Mouse (Mus musculus) kidney, embryonic 15.5 days (tissue): ENCODE data around the gene Frmd8. TPM values are rescaled to one million over a fixed set of nuclear protein-coding genes. Genes with fewer than 3 reads are reported as not detected.
A peak's percentile ranks its signal among the peaks of the same experiment; 100 is the strongest.

Experiments used
- ATAC-seq: fragments of 200-750 bp; cut with Nextera tagmentation; replicated peaks from 2 replicates; pipeline ENCODE4 v1.8.0; 2017; ENCODE audit warnings: moderate TSS enrichment; ENCODE audit not compliant: low FRiP score
- H3K27ac ChIP-seq: fragments of 300-500 bp; sonication (generic); 2 replicates; pipeline ENCODE4 v1.5.1; 2015; ENCODE audit warnings: mild to moderate bottlenecking, inconsistent platforms
- H3K27me3 ChIP-seq: fragments of 300-500 bp; sonication (generic); 2 replicates; pipeline ENCODE4 v1.6.1; 2015; ENCODE audit warnings: inconsistent platforms
- H3K36me3 ChIP-seq: fragments of 300-500 bp; sonication (generic); 2 replicates; pipeline ENCODE4 v1.6.1; 2015; ENCODE audit warnings: inconsistent platforms
- H3K4me1 ChIP-seq: fragments of 300-500 bp; sonication (generic); 2 replicates; pipeline ENCODE4 v1.6.1; 2015; ENCODE audit warnings: inconsistent platforms
- H3K4me2 ChIP-seq: fragments of 300-500 bp; sonication (generic); 2 replicates; pipeline ENCODE4 v1.6.1; 2015; ENCODE audit warnings: moderate library complexity, mild to moderate bottlenecking, inconsistent platforms
- H3K4me3 ChIP-seq: fragments of 300-500 bp; sonication (generic); replicated peaks from 2 replicates; pipeline ENCODE4 v1.5.1; 2015; ENCODE audit warnings: mild to moderate bottlenecking, inconsistent platforms
- H3K9ac ChIP-seq: fragments of 300-500 bp; sonication (generic); 2 replicates; pipeline ENCODE4 v1.6.1; 2015; ENCODE audit warnings: mild to moderate bottlenecking, inconsistent platforms
- H3K9me3 ChIP-seq: fragments of 300-500 bp; sonication (generic); replicated peaks from 2 replicates; pipeline ENCODE4 v1.6.1; 2016; ENCODE audit warnings: inconsistent platforms
- WGBS: fragments of 180-500 bp; shearing (Covaris S2); methylation state at CpG from one replicate; pipeline ENCODE4 v1.1.7; 2015; ENCODE audit warnings: mixed read lengths; 5-methylcytosine and 5-hydroxymethylcytosine counted together
- polyA plus RNA-seq: library from polyadenylated mRNA; unstranded; fragments of >200 nt; fragmentation: Nextera tagmentation; extraction: Ambion mirVana; gene quantifications from 2 replicates; pipeline ENCODE4 v1.2.1, GENCODE M21; 2015

The Frmd8 gene
- polyA plus RNA-seq, 1 experiment from 2014 or later = 43.1 TPM

- H3K4me1 ChIP-seq = peaks cover 29% of the 10 kb centered on the region
- no peaks in the 10 kb centered on the region for H3K36me3 ChIP-seq
- no peak overlapping the region for H3K4me3 ChIP-seq
- no peak overlapping the region for H3K4me2 ChIP-seq
- no peak overlapping the region for H3K27ac ChIP-seq
- H3K9me3 ChIP-seq = no peaks in the 10 kb centered on the region
- no peak for ATAC-seq
- 86% methylated on average over 6 of the region's 6 CpGs for WGBS
- no peaks in the 10 kb centered on the region for H3K27me3 ChIP-seq
- no peak overlapping the region for H3K9ac ChIP-seq
Measured at GRCm38 (mm10) chr19:5881155-5881554, 6.1 kb upstream of the Frmd8 start.

GRCm38 (mm10) chr19:5879735-5880134 is 4.7 kb upstream of the Frmd8 start:
- no peak overlapping the region for H3K9ac ChIP-seq
- WGBS = 93% methylated on average over 7 of the region's 7 CpGs
- H3K27me3 ChIP-seq = no peaks in the 10 kb centered on the region
- H3K36me3 ChIP-seq = no peaks in the 10 kb centered on the region
- no peak overlapping the region for H3K4me3 ChIP-seq
- no peaks in the 10 kb centered on the region for H3K9me3 ChIP-seq
- ATAC-seq = no peak
- no peak overlapping the region for H3K27ac ChIP-seq
- H3K4me2 ChIP-seq = no peak overlapping the region
- H3K4me1 ChIP-seq = peaks cover 37% of the 10 kb centered on the region

- no peaks in the 10 kb centered on the region for H3K27me3 ChIP-seq
- peaks cover 45% of the 10 kb centered on the region for H3K4me1 ChIP-seq
- WGBS = 78% methylated on average over 3 of the region's 3 CpGs
- H3K27ac ChIP-seq = peak overlapping the region; percentile 87
- ATAC-seq = no peak
- H3K36me3 ChIP-seq = no peaks in the 10 kb centered on the region
- no peaks in the 10 kb centered on the region for H3K9me3 ChIP-seq
- H3K9ac ChIP-seq = peak overlapping the region; percentile 24; the same call in 1 of the 2 replicates
- H3K4me3 ChIP-seq = peak overlapping the region; percentile 20; the same call in 1 of the 2 replicates
- peak overlapping the region; percentile 39 for H3K4me2 ChIP-seq
Measured at GRCm38 (mm10) chr19:5878916-5879315, 3.8 kb upstream of the Frmd8 start.

- H3K27ac ChIP-seq = peak overlapping the region; percentile 87
- peak overlapping the region; percentile 20 for H3K4me3 ChIP-seq
- peak overlapping the region; percentile 39 for H3K4me2 ChIP-seq
- peaks cover 50% of the 10 kb centered on the region for H3K4me1 ChIP-seq
- no peak; the same call in 1 of the 2 replicates for ATAC-seq
- H3K9me3 ChIP-seq = no peaks in the 10 kb centered on the region
- peak overlapping the region; percentile 24; the same call in 1 of the 2 replicates for H3K9ac ChIP-seq
- no peaks in the 10 kb centered on the region for H3K36me3 ChIP-seq
- H3K27me3 ChIP-seq = no peaks in the 10 kb centered on the region
- 56% methylated on average over 7 of the region's 7 CpGs for whole genome bisulfite sequencing
Measured at GRCm38 (mm10) chr19:5878362-5878722, 3.3 kb upstream of the Frmd8 start.

GRCm38 (mm10) chr19:5877618-5878361 is 2.7 kb upstream of the Frmd8 start, which contains the start of gene Slc25a45:
Gene Slc25a45, plus strand, starts transcription at chr19:5877808.
- no peaks in the 10 kb centered on the region for H3K9me3 ChIP-seq
- H3K4me2 ChIP-seq = peak within 1 kb of the TSS; percentile 39
- H3K36me3 ChIP-seq = peaks cover 3% of the 10 kb centered on the region
- peak within 1 kb of the TSS; percentile 87 for H3K27ac ChIP-seq
- peak within 1 kb of the TSS; percentile 20 for H3K4me3 ChIP-seq
- no peaks in the 10 kb centered on the region for H3K27me3 ChIP-seq
- WGBS = 35% methylated on average over 15 of the region's 15 CpGs
- peak within 1 kb of the TSS; percentile 24 for H3K9ac ChIP-seq
- peak; percentile 55 for ATAC-seq
- peaks cover 56% of the 10 kb centered on the region for H3K4me1 ChIP-seq

- Histone ChIP-seq H3K9ac (peak overlapping the region; percentile 82), H3K36me3 (peaks cover 19% of the 10 kb centered on the region), H3K4me3 (peak overlapping the region; percentile 86), H3K27ac (peak overlapping the region; percentile 70), H3K9me3 (no peaks in the 10 kb centered on the region), H3K27me3 (no peaks in the 10 kb centered on the region), H3K4me2 (peak overlapping the region; percentile 89), H3K4me1 (peaks cover 82% of the 10 kb centered on the region)
- no peak for ATAC-seq
- 7% methylated on average over 13 of the region's 13 CpGs for WGBS
Measured at GRCm38 (mm10) chr19:5874391-5874968, 594 bp downstream of the Frmd8 start.

- H3K9ac ChIP-seq = no peak overlapping the region
- H3K36me3 ChIP-seq = peaks cover 34% of the 10 kb centered on the region
- ATAC-seq = no peak
- peak overlapping the region; percentile 8; the same call in 1 of the 2 replicates for H3K27ac ChIP-seq
- H3K27me3 ChIP-seq = no peaks in the 10 kb centered on the region
- peaks cover 71% of the 10 kb centered on the region for H3K4me1 ChIP-seq
- H3K4me3 ChIP-seq = no peak overlapping the region
- no peaks in the 10 kb centered on the region for H3K9me3 ChIP-seq
- 78% methylated on average over 19 of the region's 19 CpGs for WGBS
- peak overlapping the region; percentile 89; the same call in 1 of the 2 replicates for H3K4me2 ChIP-seq
Measured at GRCm38 (mm10) chr19:5872931-5873556, 2.0 kb downstream of the Frmd8 start.

GRCm38 (mm10) chr19:5872528-5872927 is 2.5 kb downstream of the Frmd8 start:
- ATAC-seq = no peak
- H3K9me3 ChIP-seq = no peaks in the 10 kb centered on the region
- peaks cover 39% of the 10 kb centered on the region for H3K36me3 ChIP-seq
- no peak overlapping the region for H3K4me3 ChIP-seq
- peak overlapping the region; percentile 89; the same call in 1 of the 2 replicates for H3K4me2 ChIP-seq
- no peaks in the 10 kb centered on the region for H3K27me3 ChIP-seq
- peak overlapping the region; percentile 8; the same call in 1 of the 2 replicates for H3K27ac ChIP-seq
- H3K4me1 ChIP-seq = peaks cover 66% of the 10 kb centered on the region
- 92% methylated on average over 4 of the region's 4 CpGs for WGBS
- no peak overlapping the region for H3K9ac ChIP-seq

- Histone ChIP-seq H3K27me3 (no peaks in the 10 kb centered on the region), H3K4me3 (0 out of 2 replicates have a peak overlapping the region, but pooled peaks have one; percentile 10), H3K27ac (peak overlapping the region; percentile 81), H3K9me3 (no peaks in the 10 kb centered on the region), H3K36me3 (peaks cover 47% of the 10 kb centered on the region), H3K4me1 (peaks cover 60% of the 10 kb centered on the region), H3K9ac (peak overlapping the region; percentile 35; the same call in 1 of the 2 replicates), H3K4me2 (peak overlapping the region; percentile 46)
- WGBS = 34% methylated on average over 6 of the region's 6 CpGs
- ATAC-seq = no peak
Measured at GRCm38 (mm10) chr19:5871683-5872082, 3.4 kb downstream of the Frmd8 start.

GRCm38 (mm10) chr19:5871273-5871672 is 3.8 kb downstream of the Frmd8 start:
- H3K9ac ChIP-seq = peak overlapping the region; percentile 35; the same call in 1 of the 2 replicates
- peak overlapping the region; percentile 10; the same call in 1 of the 2 replicates for H3K4me3 ChIP-seq
- ATAC-seq = peak; percentile 62
- no peaks in the 10 kb centered on the region for H3K9me3 ChIP-seq
- H3K4me1 ChIP-seq = peaks cover 60% of the 10 kb centered on the region
- WGBS = 1% methylated on average over 7 of the region's 7 CpGs
- peaks cover 51% of the 10 kb centered on the region for H3K36me3 ChIP-seq
- H3K27me3 ChIP-seq = no peaks in the 10 kb centered on the region
- H3K27ac ChIP-seq = peak overlapping the region; percentile 81
- peak overlapping the region; percentile 46 for H3K4me2 ChIP-seq

- no peak overlapping the region for H3K27ac ChIP-seq
- H3K36me3 ChIP-seq = peaks cover 82% of the 10 kb centered on the region
- no peaks in the 10 kb centered on the region for H3K9me3 ChIP-seq
- ATAC-seq = no peak
- no peaks in the 10 kb centered on the region for H3K27me3 ChIP-seq
- H3K4me1 ChIP-seq = peaks cover 35% of the 10 kb centered on the region
- H3K4me3 ChIP-seq = no peak overlapping the region
- 90% methylated on average over 6 of the region's 6 CpGs for WGBS
- no peak overlapping the region for H3K9ac ChIP-seq
- H3K4me2 ChIP-seq = no peak overlapping the region
Measured at GRCm38 (mm10) chr19:5868096-5868495, 7.0 kb downstream of the Frmd8 start.
